Mouse (Mus musculus) activated CD4-positive, CD25-positive, alpha-beta regulatory T cell, adult 9 weeks (primary cell): Measurements from ENCODE around the gene Olfr1440. TPM values are rescaled to one million over a fixed set of nuclear protein-coding genes. Genes with fewer than 3 reads are reported as not detected.

Experiments used
- polyA plus RNA-seq: library from polyadenylated mRNA; unstranded; fragments of 100-300 nt; shearing (Covaris generic); gene quantifications from one replicate; pipeline ENCODE4 v1.2.1, GENCODE M21; 2017

Gene Olfr1440
- not detected for polyA plus RNA-seq

GRCm38 (mm10) chr19:12386979-12387378, at the start of gene Olfr1440:
Gene Olfr1440 (plus strand): TSS chr19:12387279.

GRCm38 (mm10) chr19:12417361-12417760, 30.3 kb downstream of the Olfr1440 start, which contains the start of gene Olfr1441:
Gene Olfr1441 (plus strand): TSS chr19:12417433.

GRCm38 (mm10) chr19:12427605-12428004, 40.5 kb downstream of the Olfr1440 start, which contains the start of gene Pfpl:
Gene Pfpl (plus strand): TSS chr19:12427905.

Other genes with a start within 250 kb of the Olfr1440 start
- 0.22 TPM for gene Olfr1555-ps1, start 217.2 kb upstream of the Olfr1440 start, polyA plus RNA-seq
- gene Olfr1431, start 186.6 kb upstream of the Olfr1440 start, polyA plus RNA-seq: not detected
- not detected for gene Olfr1432, start 154.7 kb upstream of the Olfr1440 start, polyA plus RNA-seq
- gene Olfr262, start 145.6 kb upstream of the Olfr1440 start, polyA plus RNA-seq: not detected
- gene Olfr235, start 126.2 kb upstream of the Olfr1440 start, polyA plus RNA-seq: not detected
- gene Olfr1434, start 107.4 kb upstream of the Olfr1440 start, polyA plus RNA-seq: not detected
- not detected for gene Olfr1436, start 88.1 kb upstream of the Olfr1440 start, polyA plus RNA-seq
- gene Olfr1437, start 62.2 kb upstream of the Olfr1440 start, polyA plus RNA-seq: not detected
- gene Olfr1438-ps1, start 51.4 kb upstream of the Olfr1440 start, polyA plus RNA-seq: not detected
- not detected for gene Olfr1441, start 30.2 kb downstream of the Olfr1440 start, polyA plus RNA-seq
- gene Pfpl, start 40.6 kb downstream of the Olfr1440 start, polyA plus RNA-seq: not detected
- gene Mpeg1, start 73.5 kb downstream of the Olfr1440 start, polyA plus RNA-seq: 1.3 TPM
- 5.6 TPM for gene Dtx4, start 114.2 kb downstream of the Olfr1440 start, polyA plus RNA-seq
- gene Fam111a, start 158.5 kb downstream of the Olfr1440 start, polyA plus RNA-seq: 60.7 TPM
- not detected for gene Gm4952, start 212.7 kb downstream of the Olfr1440 start, polyA plus RNA-seq
- 0.09 TPM for gene Glyat, start 246.0 kb downstream of the Olfr1440 start, polyA plus RNA-seq